Mouse (Mus musculus) forebrain, embryonic 14.5 days (tissue): ENCODE measurements at regions not wholly inside any gene's neighbourhood (a gene's known extent, or its start where the extent isn't known, plus 50 kb on each side); places are given as distances from the start of the nearest gene placed in this dataset.

Experiments
- ATAC-seq: fragments of 200-750 bp; cut with Nextera tagmentation; 2 replicates; pipeline ENCODE4 v1.8.0; 2017; ENCODE audit warnings: mild to moderate bottlenecking, moderate library complexity
- DNase-seq: peaks from one replicate; pipeline ENCODE4 v3.0.0-alpha.2; 2015; ENCODE audit warnings: low spot score
- H3K27ac ChIP-seq: fragments of 300-500 bp; sonication (generic); 2 replicates; pipeline ENCODE4 v1.5.1; 2014; ENCODE audit warnings: low read depth, mild to moderate bottlenecking, control low read depth, low read length, moderate library complexity
- H3K27me3 ChIP-seq: fragments of 300-500 bp; sonication (generic); replicated peaks from 2 replicates; pipeline ENCODE4 v1.6.1; 2014; ENCODE audit warnings: low read length, control low read depth, mixed read lengths; ENCODE audit not compliant: control insufficient read depth, insufficient read depth
- H3K36me3 ChIP-seq: fragments of 300-500 bp; sonication (generic); 2 replicates; pipeline ENCODE4 v1.6.1; 2014; ENCODE audit warnings: low read length, control low read depth; ENCODE audit not compliant: control insufficient read depth, insufficient read depth
- H3K4me1 ChIP-seq: fragments of 300-500 bp; sonication (generic); 2 replicates; pipeline ENCODE4 v1.6.1; 2014; ENCODE audit warnings: antibody characterized with exemption, low read length, control low read depth; ENCODE audit not compliant: control insufficient read depth, insufficient read depth
- H3K4me2 ChIP-seq: fragments of 300-500 bp; sonication (generic); 2 replicates; pipeline ENCODE4 v1.6.1; 2014; ENCODE audit warnings: mild to moderate bottlenecking, control low read depth, low read length
- H3K4me3 ChIP-seq: fragments of 300-500 bp; sonication (generic); 2 replicates; pipeline ENCODE4 v1.5.1; 2014; ENCODE audit warnings: low read depth, low read length, control low read depth
- H3K9ac ChIP-seq: fragments of 300-500 bp; sonication (generic); 2 replicates; pipeline ENCODE4 v1.6.1; 2014; ENCODE audit warnings: mild to moderate bottlenecking, low read length, control low read depth, moderate library complexity
- H3K9me3 ChIP-seq: fragments of 300-500 bp; sonication (generic); replicated peaks from 2 replicates; pipeline ENCODE4 v1.6.1; 2016; ENCODE audit warnings: low read length, control low read depth, mixed read lengths; ENCODE audit not compliant: control insufficient read depth
- WGBS: fragments of 180-500 bp; shearing (Covaris S2); extraction: QIAGEN DNeasy Blood & Tissue Kit; methylation state at CpG from one replicate; pipeline ENCODE4 v1.1.7; 2014; 5-methylcytosine and 5-hydroxymethylcytosine counted together

- no peak overlapping the region for H3K4me3 ChIP-seq
- H3K4me1 ChIP-seq: no peaks in the 10 kb centered on the region
- no peaks in the 10 kb centered on the region for H3K36me3 ChIP-seq
- H3K27ac ChIP-seq: no peak overlapping the region
- no peaks in the 10 kb centered on the region for H3K27me3 ChIP-seq
- no peak for DNase-seq
- no peak for ATAC-seq
- no peak overlapping the region for H3K4me2 ChIP-seq
- no peak overlapping the region for H3K9ac ChIP-seq
- H3K9me3 ChIP-seq: no peaks in the 10 kb centered on the region
- WGBS: 73% methylated on average over 1 of the region's 1 CpGs
Measured at GRCm38 (mm10) chr13:101032594-101032993, 199.4 kb upstream of the Slc30a5 start.

GRCm38 (mm10) chr13:101026043-101026442, 192.8 kb upstream of the Slc30a5 start:
- Histone ChIP-seq H3K27me3 (no peaks in the 10 kb centered on the region), H3K4me2 (no peak overlapping the region), H3K27ac (no peak overlapping the region), H3K9me3 (no peaks in the 10 kb centered on the region), H3K4me3 (no peak overlapping the region), H3K9ac (no peak overlapping the region), H3K4me1 (no peaks in the 10 kb centered on the region), H3K36me3 (no peaks in the 10 kb centered on the region)
- ATAC-seq (no peak), DNase-seq (no peak)

GRCm38 (mm10) chr13:101025488-101025887, 192.3 kb upstream of the Slc30a5 start:
- H3K9me3 ChIP-seq: no peaks in the 10 kb centered on the region
- 93% methylated on average over 2 of the region's 2 CpGs for WGBS

GRCm38 (mm10) chr13:101024971-101025370, 191.7 kb upstream of the Slc30a5 start:
- Histone ChIP-seq H3K4me1 (no peaks in the 10 kb centered on the region), H3K27me3 (no peaks in the 10 kb centered on the region), H3K27ac (no peak overlapping the region), H3K36me3 (no peaks in the 10 kb centered on the region), H3K9ac (no peak overlapping the region), H3K4me3 (no peak overlapping the region), H3K9me3 (no peaks in the 10 kb centered on the region), H3K4me2 (no peak overlapping the region)
- ATAC-seq (no peak), DNase-seq (no peak)
- WGBS: 93% methylated on average over 2 of the region's 2 CpGs

More at GRCm38 (mm10) chr13:101025488-101025887, 192.3 kb upstream of the Slc30a5 start:
- no peak overlapping the region for H3K4me3 ChIP-seq
- H3K4me2 ChIP-seq: no peak overlapping the region
- no peak overlapping the region for H3K27ac ChIP-seq
- ATAC-seq: no peak
- no peaks in the 10 kb centered on the region for H3K27me3 ChIP-seq
- no peak overlapping the region for H3K9ac ChIP-seq
- H3K4me1 ChIP-seq: no peaks in the 10 kb centered on the region
- H3K36me3 ChIP-seq: no peaks in the 10 kb centered on the region
- no peak for DNase-seq

- Histone ChIP-seq H3K36me3 (no peaks in the 10 kb centered on the region), H3K9ac (no peak overlapping the region), H3K4me1 (0 out of 2 replicates have a peak, but pooled peaks cover 5% of the 10 kb centered on the region), H3K9me3 (no peaks in the 10 kb centered on the region), H3K4me3 (no peak overlapping the region), H3K4me2 (no peak overlapping the region), H3K27ac (no peak overlapping the region), H3K27me3 (no peaks in the 10 kb centered on the region)
- ATAC-seq: peak; percentile 94
- WGBS: 35% methylated on average over 7 of the region's 7 CpGs
- DNase-seq: peak; percentile 79
Measured at GRCm38 (mm10) chr13:101019272-101019676, 186.0 kb upstream of the Slc30a5 start.

- Histone ChIP-seq H3K9ac (no peak overlapping the region), H3K27ac (no peak overlapping the region), H3K9me3 (no peaks in the 10 kb centered on the region), H3K4me3 (no peak overlapping the region), H3K4me1 (0 out of 2 replicates have a peak, but pooled peaks cover 5% of the 10 kb centered on the region), H3K4me2 (no peak overlapping the region), H3K27me3 (no peaks in the 10 kb centered on the region), H3K36me3 (no peaks in the 10 kb centered on the region)
- ATAC-seq: no peak
- no peak for DNase-seq
- WGBS: 81% methylated on average over 6 of the region's 6 CpGs
Measured at GRCm38 (mm10) chr13:101017041-101017440, 183.8 kb upstream of the Slc30a5 start.

- Histone ChIP-seq H3K4me1 (0 out of 2 replicates have a peak, but pooled peaks cover 5% of the 10 kb centered on the region), H3K9ac (no peak overlapping the region), H3K4me2 (no peak overlapping the region), H3K4me3 (no peak overlapping the region), H3K27ac (no peak overlapping the region), H3K9me3 (no peaks in the 10 kb centered on the region), H3K27me3 (no peaks in the 10 kb centered on the region), H3K36me3 (no peaks in the 10 kb centered on the region)
- WGBS: 95% methylated on average over 1 of the region's 1 CpGs
- no peak for ATAC-seq
- DNase-seq: no peak
Measured at GRCm38 (mm10) chr13:101016181-101016580, 183.0 kb upstream of the Slc30a5 start.

- Histone ChIP-seq H3K4me3 (no peak overlapping the region), H3K9ac (no peak overlapping the region), H3K27me3 (no peaks in the 10 kb centered on the region), H3K27ac (no peak overlapping the region), H3K4me2 (no peak overlapping the region), H3K9me3 (no peaks in the 10 kb centered on the region), H3K4me1 (0 out of 2 replicates have a peak, but pooled peaks cover 5% of the 10 kb centered on the region), H3K36me3 (no peaks in the 10 kb centered on the region)
- DNase-seq (no peak), ATAC-seq (no peak)
- WGBS: 86% methylated on average over 3 of the region's 3 CpGs
Measured at GRCm38 (mm10) chr13:101015435-101015834, 182.2 kb upstream of the Slc30a5 start.

GRCm38 (mm10) chr13:101013604-101014003, 180.4 kb upstream of the Slc30a5 start:
- WGBS: 95% methylated on average over 2 of the region's 2 CpGs
- Histone ChIP-seq H3K4me2 (no peak overlapping the region), H3K9me3 (no peaks in the 10 kb centered on the region), H3K9ac (no peak overlapping the region), H3K36me3 (no peaks in the 10 kb centered on the region), H3K4me3 (no peak overlapping the region), H3K27me3 (no peaks in the 10 kb centered on the region), H3K27ac (no peak overlapping the region), H3K4me1 (0 out of 2 replicates have a peak, but pooled peaks cover under 1% of the 10 kb centered on the region)
- DNase-seq (no peak), ATAC-seq (no peak)
